Mouse (Mus musculus) liver, embryonic 16.5 days (tissue): ENCODE data around the gene Ext2. TPM values are rescaled to one million over a fixed set of nuclear protein-coding genes. Genes with fewer than 3 reads are reported as not detected.

ENCODE experiments used
- ATAC-seq: fragments of 200-750 bp; cut with Nextera tagmentation; 2 replicates; pipeline ENCODE4 v1.8.0; 2017; ENCODE audit warnings: low read depth, mild to moderate bottlenecking, moderate number of reproducible peaks, moderate library complexity
- H3K27ac ChIP-seq: fragments of 300-500 bp; sonication (generic); 2 replicates; pipeline ENCODE4 v1.5.1; 2014; ENCODE audit warnings: mild to moderate bottlenecking, low read length
- H3K27me3 ChIP-seq: fragments of 300-500 bp; sonication (generic); 2 replicates; pipeline ENCODE4 v1.6.1; 2014; ENCODE audit warnings: low read depth, low read length, mixed read lengths; ENCODE audit not compliant: control insufficient read depth, insufficient read depth
- H3K36me3 ChIP-seq: fragments of 300-500 bp; sonication (generic); 2 replicates; pipeline ENCODE4 v1.6.1; 2014; ENCODE audit warnings: mild to moderate bottlenecking; ENCODE audit not compliant: control insufficient read depth, insufficient read depth
- H3K4me1 ChIP-seq: fragments of 300-500 bp; sonication (generic); 2 replicates; pipeline ENCODE4 v1.6.1; 2014; ENCODE audit warnings: low read depth, low read length, mixed read lengths; ENCODE audit not compliant: control insufficient read depth
- H3K4me2 ChIP-seq: fragments of 300-500 bp; sonication (generic); 2 replicates; pipeline ENCODE4 v1.6.1; 2014; ENCODE audit warnings: low read depth, low read length, mixed read lengths
- H3K4me3 ChIP-seq: fragments of 300-500 bp; sonication (generic); 2 replicates; pipeline ENCODE4 v1.5.1; 2014; ENCODE audit warnings: low read depth, mild to moderate bottlenecking, low read length
- H3K9ac ChIP-seq: fragments of 300-500 bp; sonication (generic); 2 replicates; pipeline ENCODE4 v1.6.1; 2014; ENCODE audit warnings: low read depth, low read length
- H3K9me3 ChIP-seq: fragments of 300-500 bp; sonication (generic); replicated peaks from 2 replicates; pipeline ENCODE4 v1.6.1; 2016; ENCODE audit warnings: low read length; ENCODE audit not compliant: control insufficient read depth
- WGBS: fragments of 180-500 bp; shearing (Covaris S2); extraction: QIAGEN DNeasy Blood & Tissue Kit; methylation state at CpG from one replicate; pipeline ENCODE4 v1.1.7; 2014; ENCODE audit not compliant: insufficient replicate concordance; 5-methylcytosine and 5-hydroxymethylcytosine counted together
- polyA plus RNA-seq: library from polyadenylated mRNA; unstranded; fragments of >200 nt; fragmentation: Nextera tagmentation; extraction: Ambion mirVana; gene quantifications from 2 replicates; pipeline ENCODE4 v1.2.1, GENCODE M21; 2015

Gene Ext2
- polyA plus RNA-seq, 1 experiment from 2014 or later, result 27.0 TPM

DNA sequence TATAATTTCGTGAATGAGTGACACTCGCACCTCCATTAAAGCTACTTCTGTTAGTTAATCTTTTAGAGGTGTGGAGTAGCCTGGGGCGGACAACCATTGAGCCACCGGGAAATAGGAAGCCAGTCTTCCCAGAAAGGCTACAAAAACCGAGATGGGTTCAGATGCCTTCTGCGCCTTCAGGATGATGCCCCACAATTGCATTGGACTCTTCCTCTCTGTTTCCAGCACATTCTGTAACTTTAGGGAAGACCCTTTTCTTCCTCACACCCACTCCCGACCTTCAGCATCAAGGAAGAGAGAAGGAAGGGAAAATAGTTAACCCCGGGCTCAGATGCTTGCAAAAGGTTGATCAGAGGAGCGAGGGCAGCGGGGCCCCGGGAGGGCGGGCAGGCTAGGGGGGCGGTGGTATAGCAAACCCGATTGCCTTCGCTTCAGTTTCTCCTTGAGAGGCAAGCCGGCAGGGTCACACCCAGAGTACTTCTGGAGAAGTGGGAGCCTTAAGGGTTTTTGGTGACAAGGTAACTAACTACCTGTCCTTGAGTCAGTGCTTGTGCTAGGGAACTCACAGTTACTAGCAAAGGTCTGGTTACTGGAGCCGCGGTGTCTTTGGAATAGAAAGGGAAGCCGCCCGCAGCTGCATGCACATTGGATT is 174.3 kb downstream of the Ext2 start:
- no peak overlapping the region for H3K4me3 ChIP-seq
- H3K27ac ChIP-seq, result no peak overlapping the region
- H3K9me3 ChIP-seq, result no peaks in the 10 kb centered on the region
- no peaks in the 10 kb centered on the region; the same call in 1 of the 2 replicates for H3K4me1 ChIP-seq
- H3K27me3 ChIP-seq, result peaks cover 80% of the 10 kb centered on the region
- ATAC-seq, result no peak
- H3K4me2 ChIP-seq, result no peak overlapping the region
- no peaks in the 10 kb centered on the region for H3K36me3 ChIP-seq
- no peak overlapping the region for H3K9ac ChIP-seq
- WGBS, result 3% methylated on average over 20 of the region's 20 CpGs

DNA sequence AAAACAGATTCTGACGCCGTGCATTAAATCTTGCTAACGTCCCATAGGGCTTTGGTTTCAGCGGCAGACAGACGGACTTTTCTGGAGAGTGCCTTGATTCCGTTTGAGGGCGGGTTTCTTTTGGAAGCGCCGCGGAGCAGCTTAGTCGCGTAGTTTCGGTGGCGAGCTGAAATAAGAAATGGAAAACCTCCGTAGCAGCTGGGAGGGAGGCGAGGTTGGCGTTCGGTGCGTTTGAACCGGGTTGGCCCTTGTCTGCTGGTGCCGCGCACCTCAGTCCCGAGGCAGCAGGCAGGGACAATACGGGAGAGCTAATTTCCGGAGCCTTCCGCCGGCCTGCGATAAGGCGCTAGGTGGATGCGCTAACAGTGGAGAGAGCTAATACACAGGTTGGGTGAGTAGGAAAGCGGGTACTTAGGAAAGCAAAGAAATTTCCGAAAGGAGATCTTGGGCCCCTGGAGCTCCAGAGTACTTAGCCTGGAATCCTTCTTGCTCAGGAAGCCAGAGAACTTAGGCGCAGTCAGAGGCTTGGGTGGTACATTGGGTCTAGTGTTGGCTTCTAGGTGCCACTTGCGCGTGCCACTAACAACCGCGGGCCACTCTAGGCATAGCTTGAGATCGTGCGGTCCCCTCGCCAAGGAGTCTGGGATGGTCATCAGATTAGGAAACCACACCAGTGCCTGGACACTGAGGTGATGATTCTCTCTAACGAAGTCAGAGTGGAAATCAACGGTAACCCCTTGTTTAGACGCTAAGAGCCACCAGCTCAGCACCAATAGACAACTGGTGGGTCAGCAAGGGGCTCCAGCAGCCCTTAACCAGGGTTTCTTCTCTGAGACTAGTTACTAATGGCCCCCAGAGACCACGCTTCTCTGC is 175.1 kb downstream of the Ext2 start:
- ATAC-seq, result no peak
- Histone ChIP-seq H3K36me3 (no peaks in the 10 kb centered on the region), H3K27me3 (peaks cover 88% of the 10 kb centered on the region), H3K4me2 (0 out of 2 replicates have a peak overlapping the region, but pooled peaks have one; percentile 17), H3K9me3 (no peaks in the 10 kb centered on the region), H3K27ac (no peak overlapping the region), H3K4me3 (no peak overlapping the region), H3K9ac (no peak overlapping the region), H3K4me1 (no peaks in the 10 kb centered on the region; the same call in none of the 2 replicates)
- under 1% methylated on average over 44 of the region's 44 CpGs for WGBS

DNA sequence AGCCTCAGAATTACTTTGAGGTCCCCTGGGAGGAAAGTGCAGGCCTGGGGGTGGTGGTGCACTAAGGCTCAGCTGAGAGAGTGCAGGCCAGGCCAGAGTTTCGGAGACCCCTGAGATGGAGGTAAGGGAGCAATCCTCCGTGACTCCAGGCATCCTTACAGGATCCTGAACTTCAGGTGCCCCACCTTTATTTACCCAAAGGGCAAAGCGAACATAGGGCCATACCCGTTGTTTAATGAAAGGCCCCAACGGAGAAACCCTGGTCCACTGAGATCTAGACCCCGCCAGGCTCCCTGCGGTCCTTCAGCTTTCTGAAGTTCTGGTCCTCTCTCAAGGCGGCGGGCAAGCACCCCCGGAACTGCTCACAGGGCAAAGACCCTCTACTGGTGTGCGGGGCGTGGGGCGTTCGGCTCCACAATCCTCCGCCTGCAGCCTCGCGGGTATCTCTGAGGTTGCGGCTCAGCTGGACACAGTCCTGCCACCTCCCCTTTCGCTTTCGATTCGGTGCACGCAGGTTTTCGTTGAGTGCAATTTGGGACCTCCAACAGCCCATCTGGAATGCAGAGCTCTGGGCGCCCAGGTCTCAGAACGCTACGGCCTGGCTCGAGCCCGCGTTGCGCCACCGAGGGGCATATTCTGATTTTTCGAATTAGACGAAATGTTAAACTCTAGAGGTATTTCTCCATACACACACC is 176.6 kb downstream of the Ext2 start:
- H3K9ac ChIP-seq, result no peak overlapping the region
- no peaks in the 10 kb centered on the region for H3K9me3 ChIP-seq
- H3K36me3 ChIP-seq, result no peaks in the 10 kb centered on the region
- peaks cover 98% of the 10 kb centered on the region for H3K27me3 ChIP-seq
- no peak for ATAC-seq
- peak overlapping the region; percentile 53 for H3K4me2 ChIP-seq
- H3K4me1 ChIP-seq, result no peaks in the 10 kb centered on the region; the same call in none of the 2 replicates
- peak overlapping the region; percentile 49 for H3K4me3 ChIP-seq
- WGBS, result 4% methylated on average over 33 of the region's 33 CpGs
- no peak overlapping the region for H3K27ac ChIP-seq

DNA sequence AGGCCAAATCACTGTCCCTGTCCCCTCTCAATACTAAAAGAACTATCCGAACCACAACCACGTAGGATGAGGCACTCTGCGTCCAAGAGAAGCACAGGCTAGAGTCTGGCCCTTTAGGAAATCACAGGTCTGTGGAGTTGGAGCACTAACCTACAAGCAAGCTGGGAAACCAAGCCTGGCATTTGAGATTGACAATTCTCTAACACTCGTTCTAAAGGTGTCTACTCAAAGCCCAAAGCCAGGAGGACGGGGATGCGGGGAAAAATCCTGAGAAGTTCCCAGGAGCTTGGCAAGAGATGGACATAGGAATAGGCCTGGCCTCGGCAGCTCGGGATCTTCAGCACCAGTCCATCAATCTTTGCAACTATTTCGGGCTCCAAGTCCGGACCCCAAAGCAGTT is 177.2 kb downstream of the Ext2 start:
- Histone ChIP-seq H3K27me3 (peaks cover 100% of the 10 kb centered on the region), H3K4me2 (no peak overlapping the region), H3K4me1 (no peaks in the 10 kb centered on the region; the same call in none of the 2 replicates), H3K9me3 (no peaks in the 10 kb centered on the region), H3K36me3 (no peaks in the 10 kb centered on the region), H3K27ac (no peak overlapping the region), H3K9ac (no peak overlapping the region), H3K4me3 (no peak overlapping the region)
- 21% methylated on average over 10 of the region's 10 CpGs for WGBS
- ATAC-seq, result no peak

DNA sequence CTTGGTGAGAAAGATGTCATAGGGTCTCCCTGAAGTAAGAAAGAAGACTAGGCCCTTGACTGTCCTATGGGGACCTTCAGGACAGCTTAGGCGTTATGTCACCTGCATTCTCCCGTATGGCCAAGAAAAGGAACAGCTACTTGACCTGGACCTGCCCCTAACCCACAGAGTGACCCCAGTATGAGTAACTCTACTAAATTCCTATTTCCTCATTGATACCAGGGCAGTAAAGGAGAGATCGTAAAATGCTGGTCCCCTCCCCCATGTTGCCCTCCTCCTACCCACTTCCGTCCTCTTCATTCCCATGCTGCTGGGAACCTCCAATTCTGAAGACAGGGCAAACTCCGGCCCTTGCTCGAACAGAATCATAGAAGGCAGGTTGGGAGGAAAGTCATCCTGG is 177.6 kb downstream of the Ext2 start:
- Histone ChIP-seq H3K4me2 (no peak overlapping the region), H3K9ac (no peak overlapping the region), H3K9me3 (no peaks in the 10 kb centered on the region), H3K4me3 (no peak overlapping the region), H3K27me3 (peaks cover 100% of the 10 kb centered on the region), H3K4me1 (no peaks in the 10 kb centered on the region; the same call in none of the 2 replicates), H3K27ac (no peak overlapping the region), H3K36me3 (no peaks in the 10 kb centered on the region)
- no peak for ATAC-seq
- WGBS, result 24% methylated on average over 6 of the region's 6 CpGs

DNA sequence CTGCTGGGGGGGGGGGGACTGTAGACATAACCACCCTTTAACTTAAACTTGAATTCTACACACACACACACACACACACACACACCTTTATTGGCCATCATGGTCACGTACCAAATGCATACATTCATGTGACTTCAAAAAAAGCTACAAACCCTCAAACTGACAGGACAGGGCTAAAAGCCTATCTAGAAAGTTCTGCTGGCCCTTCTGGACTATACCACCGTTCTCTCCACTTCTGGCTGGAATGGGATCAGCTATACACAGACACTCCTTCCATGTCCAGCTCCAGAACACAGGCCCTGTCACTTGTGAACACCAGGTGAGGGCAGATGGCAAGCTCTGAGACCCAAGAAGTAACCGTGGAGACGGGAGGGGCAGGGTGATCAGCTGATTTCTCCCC is 178.1 kb downstream of the Ext2 start:
- Histone ChIP-seq H3K9ac (no peak overlapping the region), H3K27ac (no peak overlapping the region), H3K4me3 (no peak overlapping the region), H3K4me2 (no peak overlapping the region), H3K4me1 (no peaks in the 10 kb centered on the region; the same call in none of the 2 replicates), H3K36me3 (no peaks in the 10 kb centered on the region), H3K27me3 (peaks cover 100% of the 10 kb centered on the region), H3K9me3 (no peaks in the 10 kb centered on the region)
- ATAC-seq, result no peak
- WGBS, result 27% methylated on average over 4 of the region's 4 CpGs

DNA sequence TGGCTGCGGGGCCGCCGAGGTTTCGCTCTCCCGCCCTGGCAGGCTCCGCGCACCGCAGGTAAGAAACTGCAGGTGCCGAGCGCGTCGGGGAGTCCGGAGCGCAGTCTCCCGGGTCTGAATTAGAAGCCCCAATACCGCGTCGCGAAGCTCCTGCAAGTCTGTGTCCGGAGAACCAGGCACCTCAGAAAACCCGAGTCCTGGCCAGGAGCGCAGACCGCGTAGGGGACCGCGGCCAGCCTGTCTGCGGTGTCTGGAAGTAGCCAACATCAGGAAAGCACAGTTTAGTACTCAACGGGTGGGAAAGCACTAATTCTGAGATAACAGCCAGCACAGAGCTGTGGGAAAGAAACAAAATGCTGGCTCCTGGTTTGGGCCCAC is 179.0 kb downstream of the Ext2 start:
- 2% methylated on average over 28 of the region's 28 CpGs for WGBS

DNA sequence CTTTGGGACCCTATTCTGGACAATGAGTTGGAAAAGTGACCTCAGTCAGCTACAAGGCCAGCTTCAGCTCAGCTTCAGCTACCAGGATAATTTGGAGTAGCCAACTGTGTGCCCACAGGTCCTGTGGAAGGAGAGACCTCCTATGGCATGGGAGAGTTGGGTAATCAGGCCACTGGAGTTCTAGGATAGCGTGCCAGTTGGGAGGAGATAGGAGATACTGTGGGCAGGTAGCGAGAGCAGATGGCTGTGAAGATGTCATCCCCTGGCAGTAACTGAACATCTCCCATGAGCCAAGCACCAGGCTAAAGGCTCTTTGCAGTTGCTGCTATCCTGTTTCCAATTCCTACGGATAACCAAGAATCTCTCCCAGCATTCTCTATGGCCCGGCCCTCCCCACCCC is 187.8 kb downstream of the Ext2 start:
- WGBS, result 72% methylated on average over 4 of the region's 4 CpGs
- peaks cover 12% of the 10 kb centered on the region for H3K27me3 ChIP-seq
- H3K4me3 ChIP-seq, result no peak overlapping the region
- H3K9me3 ChIP-seq, result no peaks in the 10 kb centered on the region
- H3K27ac ChIP-seq, result no peak overlapping the region
- H3K4me1 ChIP-seq, result no peaks in the 10 kb centered on the region
- ATAC-seq, result no peak
- H3K36me3 ChIP-seq, result no peaks in the 10 kb centered on the region
- no peak overlapping the region for H3K9ac ChIP-seq
- no peak overlapping the region for H3K4me2 ChIP-seq

More for the DNA sequence above, 179.0 kb downstream of the Ext2 start:
- no peak overlapping the region for H3K9ac ChIP-seq
- H3K27ac ChIP-seq, result no peak overlapping the region
- ATAC-seq, result no peak
- H3K36me3 ChIP-seq, result no peaks in the 10 kb centered on the region
- peak overlapping the region; percentile 49; the same call in 1 of the 2 replicates for H3K4me2 ChIP-seq
- peaks cover 96% of the 10 kb centered on the region for H3K27me3 ChIP-seq
- no peaks in the 10 kb centered on the region for H3K9me3 ChIP-seq
- no peaks in the 10 kb centered on the region; the same call in none of the 2 replicates for H3K4me1 ChIP-seq
- peak overlapping the region; percentile 36 for H3K4me3 ChIP-seq
